Mouse (Mus musculus): Measurements from ENCODE around the gene Cdh13. TPM values are rescaled to one million over a fixed set of nuclear protein-coding genes. Genes with fewer than 3 reads are reported as not detected.

The Cdh13 gene
- polyA plus RNA-seq, 1 experiment from 2014 or later, result 120 TPM

GRCm38 (mm10) chr8:118581256-118581655 lies 297.7 kb downstream of the Cdh13 start:
- Histone ChIP-seq H3K9ac (ENCODE audit: low read depth, low read length) (no peak overlapping the region), H3K36me3 (ENCODE audit: control insufficient read depth, insufficient read depth, low read length) (no peaks in the 10 kb centered on the region), H3K4me1 (ENCODE audit: control insufficient read depth, insufficient read depth, low read depth, low read length) (no peaks in the 10 kb centered on the region), H3K4me3 (ENCODE audit: low read length) (no peak overlapping the region), H3K27me3 (replicated peaks; ENCODE audit: control insufficient read depth, insufficient read depth, low read length) (no peaks in the 10 kb centered on the region), H3K9me3 (ENCODE audit: control insufficient read depth, low read length) (no peaks in the 10 kb centered on the region), H3K27ac (ENCODE audit: low read depth, low read length) (no peak overlapping the region), H3K4me2 (ENCODE audit: low read length) (no peak overlapping the region)
- ATAC-seq, result no peak
- 48% methylated on average over 1 of the region's 1 CpGs for WGBS

GRCm38 (mm10) chr8:118582185-118582584 lies 298.7 kb downstream of the Cdh13 start:
- Histone ChIP-seq H3K9me3 (ENCODE audit: control insufficient read depth, low read length) (no peaks in the 10 kb centered on the region), H3K4me3 (ENCODE audit: low read length) (no peak overlapping the region), H3K9ac (ENCODE audit: low read depth, low read length) (no peak overlapping the region), H3K4me2 (ENCODE audit: low read length) (no peak overlapping the region), H3K36me3 (ENCODE audit: control insufficient read depth, insufficient read depth, low read length) (no peaks in the 10 kb centered on the region), H3K4me1 (ENCODE audit: control insufficient read depth, insufficient read depth, low read depth, low read length) (no peaks in the 10 kb centered on the region), H3K27ac (ENCODE audit: low read depth, low read length) (no peak overlapping the region), H3K27me3 (replicated peaks; ENCODE audit: control insufficient read depth, insufficient read depth, low read length) (no peaks in the 10 kb centered on the region)
- WGBS, result 96% methylated on average over 8 of the region's 8 CpGs
- ATAC-seq, result no peak

GRCm38 (mm10) chr8:118587981-118588380 lies 304.4 kb downstream of the Cdh13 start:
- Histone ChIP-seq H3K27me3 (replicated peaks; ENCODE audit: control insufficient read depth, insufficient read depth, low read length) (no peaks in the 10 kb centered on the region), H3K4me1 (ENCODE audit: control insufficient read depth, insufficient read depth, low read depth, low read length) (no peaks in the 10 kb centered on the region), H3K4me2 (ENCODE audit: low read length) (no peak overlapping the region), H3K9me3 (ENCODE audit: control insufficient read depth, low read length) (no peaks in the 10 kb centered on the region), H3K9ac (ENCODE audit: low read depth, low read length) (no peak overlapping the region), H3K4me3 (ENCODE audit: low read length) (no peak overlapping the region), H3K36me3 (ENCODE audit: control insufficient read depth, insufficient read depth, low read length) (no peaks in the 10 kb centered on the region), H3K27ac (ENCODE audit: low read depth, low read length) (no peak overlapping the region)
- 83% methylated on average over 5 of the region's 5 CpGs for WGBS
- no peak for ATAC-seq

- no peaks in the 10 kb centered on the region for H3K27me3 ChIP-seq (replicated peaks; ENCODE audit: control insufficient read depth, insufficient read depth, low read length)
- no peak overlapping the region for H3K4me2 ChIP-seq (ENCODE audit: low read length)
- no peak overlapping the region for H3K9ac ChIP-seq (ENCODE audit: low read depth, low read length)
- H3K36me3 ChIP-seq (ENCODE audit: control insufficient read depth, insufficient read depth, low read length), result no peaks in the 10 kb centered on the region
- no peak overlapping the region for H3K4me3 ChIP-seq (ENCODE audit: low read length)
- H3K9me3 ChIP-seq (ENCODE audit: control insufficient read depth, low read length), result no peaks in the 10 kb centered on the region
- H3K27ac ChIP-seq (ENCODE audit: low read depth, low read length), result no peak overlapping the region
- H3K4me1 ChIP-seq (ENCODE audit: control insufficient read depth, insufficient read depth, low read depth, low read length), result no peaks in the 10 kb centered on the region
- no peak for ATAC-seq
- WGBS, result 76% methylated on average over 8 of the region's 8 CpGs
Measured at GRCm38 (mm10) chr8:118596816-118597215, 313.3 kb downstream of the Cdh13 start.

GRCm38 (mm10) chr8:118601376-118601775 lies 317.8 kb downstream of the Cdh13 start:
- Histone ChIP-seq H3K4me3 (ENCODE audit: low read length) (no peak overlapping the region), H3K4me2 (ENCODE audit: low read length) (no peak overlapping the region), H3K36me3 (ENCODE audit: control insufficient read depth, insufficient read depth, low read length) (no peaks in the 10 kb centered on the region), H3K27ac (ENCODE audit: low read depth, low read length) (no peak overlapping the region), H3K27me3 (replicated peaks; ENCODE audit: control insufficient read depth, insufficient read depth, low read length) (no peaks in the 10 kb centered on the region), H3K9ac (ENCODE audit: low read depth, low read length) (no peak overlapping the region), H3K4me1 (ENCODE audit: control insufficient read depth, insufficient read depth, low read depth, low read length) (no peaks in the 10 kb centered on the region), H3K9me3 (ENCODE audit: control insufficient read depth, low read length) (no peaks in the 10 kb centered on the region)
- no peak; the same call in 1 of the 2 replicates for ATAC-seq
- WGBS, result 77% methylated on average over 8 of the region's 8 CpGs

- Histone ChIP-seq H3K36me3 (ENCODE audit: control insufficient read depth, insufficient read depth, low read length) (no peaks in the 10 kb centered on the region), H3K4me2 (ENCODE audit: low read length) (no peak overlapping the region), H3K9ac (ENCODE audit: low read depth, low read length) (no peak overlapping the region), H3K4me1 (ENCODE audit: control insufficient read depth, insufficient read depth, low read depth, low read length) (no peaks in the 10 kb centered on the region), H3K4me3 (ENCODE audit: low read length) (no peak overlapping the region), H3K9me3 (ENCODE audit: control insufficient read depth, low read length) (no peaks in the 10 kb centered on the region), H3K27ac (ENCODE audit: low read depth, low read length) (0 out of 2 replicates have a peak overlapping the region, but pooled peaks have one; percentile 37), H3K27me3 (replicated peaks; ENCODE audit: control insufficient read depth, insufficient read depth, low read length) (no peaks in the 10 kb centered on the region)
- ATAC-seq, result peak; percentile 64
- 44% methylated on average over 8 of the region's 8 CpGs for WGBS
Measured at GRCm38 (mm10) chr8:118602074-118602473, 318.5 kb downstream of the Cdh13 start.

GRCm38 (mm10) chr8:118611551-118611950 lies 328.0 kb downstream of the Cdh13 start:
- Histone ChIP-seq H3K9me3 (ENCODE audit: control insufficient read depth, low read length) (no peaks in the 10 kb centered on the region), H3K4me3 (ENCODE audit: low read length) (no peak overlapping the region), H3K27ac (ENCODE audit: low read depth, low read length) (no peak overlapping the region), H3K4me1 (ENCODE audit: control insufficient read depth, insufficient read depth, low read depth, low read length) (no peaks in the 10 kb centered on the region), H3K36me3 (ENCODE audit: control insufficient read depth, insufficient read depth, low read length) (no peaks in the 10 kb centered on the region), H3K27me3 (replicated peaks; ENCODE audit: control insufficient read depth, insufficient read depth, low read length) (no peaks in the 10 kb centered on the region), H3K9ac (ENCODE audit: low read depth, low read length) (no peak overlapping the region), H3K4me2 (ENCODE audit: low read length) (no peak overlapping the region)
- 71% methylated on average over 10 of the region's 10 CpGs for WGBS
- no peak for ATAC-seq

GRCm38 (mm10) chr8:118618195-118618594 lies 334.7 kb downstream of the Cdh13 start:
- Histone ChIP-seq H3K9ac (ENCODE audit: low read depth, low read length) (no peak overlapping the region), H3K36me3 (ENCODE audit: control insufficient read depth, insufficient read depth, low read length) (no peaks in the 10 kb centered on the region), H3K27me3 (replicated peaks; ENCODE audit: control insufficient read depth, insufficient read depth, low read length) (no peaks in the 10 kb centered on the region), H3K9me3 (ENCODE audit: control insufficient read depth, low read length) (no peaks in the 10 kb centered on the region), H3K4me1 (ENCODE audit: control insufficient read depth, insufficient read depth, low read depth, low read length) (no peaks in the 10 kb centered on the region), H3K27ac (ENCODE audit: low read depth, low read length) (no peak overlapping the region), H3K4me3 (ENCODE audit: low read length) (no peak overlapping the region), H3K4me2 (ENCODE audit: low read length) (no peak overlapping the region)
- ATAC-seq, result no peak
- 96% methylated on average over 10 of the region's 10 CpGs for WGBS

GRCm38 (mm10) chr8:118626425-118626824 lies 342.9 kb downstream of the Cdh13 start:
- Histone ChIP-seq H3K9ac (ENCODE audit: low read depth, low read length) (no peak overlapping the region), H3K4me2 (ENCODE audit: low read length) (no peak overlapping the region), H3K36me3 (ENCODE audit: control insufficient read depth, insufficient read depth, low read length) (no peaks in the 10 kb centered on the region), H3K9me3 (ENCODE audit: control insufficient read depth, low read length) (no peaks in the 10 kb centered on the region), H3K27ac (ENCODE audit: low read depth, low read length) (no peak overlapping the region), H3K4me3 (ENCODE audit: low read length) (no peak overlapping the region), H3K27me3 (replicated peaks; ENCODE audit: control insufficient read depth, insufficient read depth, low read length) (no peaks in the 10 kb centered on the region), H3K4me1 (ENCODE audit: control insufficient read depth, insufficient read depth, low read depth, low read length) (no peaks in the 10 kb centered on the region; the same call in 1 of the 2 replicates)
- ATAC-seq, result no peak
- WGBS, result 92% methylated on average over 5 of the region's 5 CpGs

- no peak overlapping the region for H3K4me3 ChIP-seq (ENCODE audit: low read length)
- no peak overlapping the region for H3K9ac ChIP-seq (ENCODE audit: low read depth, low read length)
- no peaks in the 10 kb centered on the region for H3K27me3 ChIP-seq (replicated peaks; ENCODE audit: control insufficient read depth, insufficient read depth, low read length)
- H3K4me2 ChIP-seq (ENCODE audit: low read length), result no peak overlapping the region
- H3K9me3 ChIP-seq (ENCODE audit: control insufficient read depth, low read length), result no peaks in the 10 kb centered on the region
- 89% methylated on average over 5 of the region's 5 CpGs for WGBS
- no peaks in the 10 kb centered on the region for H3K36me3 ChIP-seq (ENCODE audit: control insufficient read depth, insufficient read depth, low read length)
- no peaks in the 10 kb centered on the region; the same call in 1 of the 2 replicates for H3K4me1 ChIP-seq (ENCODE audit: control insufficient read depth, insufficient read depth, low read depth, low read length)
- H3K27ac ChIP-seq (ENCODE audit: low read depth, low read length), result no peak overlapping the region
- ATAC-seq, result no peak
Measured at GRCm38 (mm10) chr8:118627737-118628136, 344.2 kb downstream of the Cdh13 start.
